ENCODE assay signal across 28 mouse cellular contexts in genomic region chr15:41352129-41352528, GRCm38 (mm10).
"Had no signal": no experiment of that assay in that cellular context is flagged by ENCODE, and none has a peak within 500 bp of the region (broad histone marks: within the 10 kb centered on the region; RNA-seq: fewer than 3 reads in every experiment).

No protein-coding gene starts in this region.

- H3K9me3 ChIP-seq: hindbrain, embryonic 10.5 days; hindbrain, embryonic 12.5 days; intestine, embryonic 15.5 days; kidney, embryonic 15.5 days; limb, embryonic 10.5 days; limb, embryonic 12.5 days; liver, embryonic 13.5 days; liver, embryonic 15.5 days had no signal

- DNase-seq: gastrocnemius, postnatal 14 days; gastrocnemius, postnatal 36 days; heart, adult 11 months; heart, adult 2 months; heart, postnatal 10 days; heart, postnatal 4 days; kidney, adult 18-20 months; kidney, adult 9 months; kidney, postnatal 25 days; kidney, postnatal 4 days; liver; liver, embryonic 13.5 days; liver, postnatal 0 days had no signal

- H3K27me3 ChIP-seq: heart, embryonic 12.5 days; hindbrain, embryonic 12.5 days; intestine, embryonic 15.5 days; kidney, embryonic 15.5 days; limb, embryonic 12.5 days; liver, embryonic 13.5 days; liver, embryonic 15.5 days had no signal

- H3K4me1 ChIP-seq: heart, embryonic 12.5 days; hindbrain, embryonic 10.5 days; hindbrain, embryonic 12.5 days; intestine, embryonic 15.5 days; kidney, embryonic 15.5 days; limb, embryonic 10.5 days; limb, embryonic 12.5 days; liver, embryonic 13.5 days; liver, embryonic 15.5 days had no signal

- ATAC-seq: hindbrain, embryonic 16.5 days; inflammation-experienced regulatory T-cells, adult 6 months; intestine, embryonic 15.5 days; intestine, postnatal 0 days; liver, postnatal 0 days had no signal

- H3K36me3 ChIP-seq: heart, embryonic 12.5 days; hindbrain, embryonic 10.5 days; hindbrain, embryonic 12.5 days; intestine, embryonic 15.5 days; kidney, embryonic 15.5 days; limb, embryonic 10.5 days; limb, embryonic 12.5 days; liver, embryonic 13.5 days; liver, embryonic 15.5 days had no signal

- H3K4me2 ChIP-seq: heart, embryonic 12.5 days; hindbrain, embryonic 12.5 days; hindbrain, embryonic 14.5 days; intestine, embryonic 15.5 days; kidney, embryonic 15.5 days; limb, embryonic 12.5 days; liver, embryonic 11.5 days; liver, embryonic 13.5 days; liver, embryonic 15.5 days had no signal

- H3K9ac ChIP-seq: heart, embryonic 12.5 days; hindbrain, embryonic 12.5 days; hindbrain, embryonic 14.5 days; intestine, embryonic 15.5 days; kidney, embryonic 15.5 days; limb, embryonic 12.5 days; liver, embryonic 13.5 days; liver, embryonic 15.5 days; liver, postnatal 0 days had no signal

- H3K4me3 ChIP-seq: heart, adult 2 months; heart, embryonic 12.5 days; hindbrain, embryonic 10.5 days; hindbrain, embryonic 12.5 days; intestine, embryonic 15.5 days; kidney, embryonic 15.5 days; layer of hippocampus, adult 2 months; limb, embryonic 10.5 days; limb, embryonic 12.5 days; liver, embryonic 13.5 days; liver, embryonic 15.5 days had no signal

- H3K27ac ChIP-seq: heart, adult 2 months; hindbrain, embryonic 10.5 days; hindbrain, embryonic 12.5 days; hindbrain, embryonic 14.5 days; intestine, embryonic 15.5 days; kidney, embryonic 15.5 days; kidney, postnatal 0 days; layer of hippocampus, adult 2 months; limb, embryonic 10.5 days; limb, embryonic 12.5 days; liver, embryonic 13.5 days; liver, embryonic 15.5 days had no signal
